Mouse (Mus musculus): ENCODE measurements around the gene BC052040.

DNA sequence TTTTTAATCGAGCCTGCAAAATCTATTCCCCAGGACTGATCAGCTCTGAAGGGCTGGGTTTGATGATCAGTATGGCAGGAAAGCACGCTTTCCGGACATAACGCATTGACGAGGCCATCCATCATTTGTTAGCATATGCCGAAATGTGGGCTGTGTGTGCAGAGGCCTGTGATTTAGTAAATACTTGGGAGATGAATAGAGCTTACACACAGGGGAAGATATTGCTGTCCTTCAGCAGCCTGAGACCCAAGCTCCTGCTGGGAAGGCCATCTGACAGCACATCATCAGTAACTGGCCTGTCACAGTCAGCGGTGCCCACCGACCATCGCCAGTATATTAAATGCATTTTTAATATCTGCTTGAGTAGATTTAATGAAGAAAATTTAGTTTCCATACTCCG is 15.5 kb downstream of the BC052040 start:
- TF ChIP-seq CTCF (IDR thresholded peaks at IDR 0.05) (no peak), POLR2A (IDR thresholded peaks at IDR 0.05; ENCODE audit: insufficient read depth, low read depth, low read length) (no peak)

All from heart, adult 2 months (tissue).